Mouse (Mus musculus): ENCODE data around the gene Krt2. TPM values are rescaled to one million over a fixed set of nuclear protein-coding genes. Genes with fewer than 3 reads are reported as not detected.

Krt2 gene
- polyA plus RNA-seq (2012; rRNA removed) (not detected in 2 replicates), polyA plus RNA-seq (2014; fragmentation: Nextera tagmentation; extraction: Ambion mirVana) (not detected in 2 replicates)

GRCm38 (mm10) chr15:101817875-101818274, at the start of gene Krt2:
Krt2 (minus strand) TSS chr15:101818169.
- DNase-seq (ENCODE audit: low read depth in 3 of 3, low spot score in 3 of 3), result no peak
- Histone ChIP-seq H3K27me3 (ENCODE audit: control insufficient read depth, insufficient read depth, low read length) (no peaks in the 10 kb centered on the region), H3K4me1 (replicated peaks; ENCODE audit: control insufficient read depth in 2 of 2, insufficient read depth in 2 of 2, low read length in 1 of 2) (no peaks in the 10 kb centered on the region), H3K4me2 (ENCODE audit: low read depth) (no peak within 1 kb of the TSS), H3K9ac (replicated peaks) (no peak within 1 kb of the TSS), H3K9me3 (ENCODE audit: control insufficient read depth, low read length) (no peaks in the 10 kb centered on the region), H3K4me3 (ENCODE audit: insufficient read depth in 1 of 2, low read depth in 2 of 2, low read length in 2 of 2) (no peak within 1 kb of the TSS), H3K36me3 (replicated peaks; ENCODE audit: control insufficient read depth, insufficient read depth, low read depth) (no peaks in the 10 kb centered on the region), H3K27ac (no peak within 1 kb of the TSS)
- WGBS (ENCODE audit: insufficient replicate concordance), result 59% methylated on average over 16 of the region's 16 CpGs
- ATAC-seq (ENCODE audit: insufficient read depth), result no peak
- TF ChIP-seq EP300 (IDR thresholded peaks at IDR 0.05; ENCODE audit: low read depth) (no peak), CTCF (IDR thresholded peaks at IDR 0.05; ENCODE audit: low read depth) (no peak)

GRCm38 (mm10) chr15:101866754-101867153, 48.8 kb upstream of the Krt2 start:
- no peak for ATAC-seq (ENCODE audit: insufficient read depth)
- Histone ChIP-seq H3K4me2 (ENCODE audit: low read depth) (no peak overlapping the region), H3K9ac (replicated peaks) (no peak overlapping the region), H3K9me3 (ENCODE audit: control insufficient read depth, low read length) (no peaks in the 10 kb centered on the region), H3K27ac (no peak overlapping the region), H3K27me3 (ENCODE audit: control insufficient read depth, insufficient read depth, low read length) (no peaks in the 10 kb centered on the region), H3K4me3 (ENCODE audit: insufficient read depth in 1 of 2, low read depth in 2 of 2, low read length in 2 of 2) (no peak overlapping the region), H3K36me3 (replicated peaks; ENCODE audit: control insufficient read depth, insufficient read depth, low read depth) (no peaks in the 10 kb centered on the region), H3K4me1 (replicated peaks; ENCODE audit: control insufficient read depth in 2 of 2, insufficient read depth in 2 of 2, low read length in 1 of 2) (no peaks in the 10 kb centered on the region)
- TF ChIP-seq EP300 (IDR thresholded peaks at IDR 0.05; ENCODE audit: low read depth), result no peak
- TF ChIP-seq CTCF (IDR thresholded peaks at IDR 0.05; ENCODE audit: low read depth), result no peak
- WGBS (ENCODE audit: insufficient replicate concordance), result 45% methylated on average over 7 of the region's 7 CpGs
- no peak for DNase-seq (ENCODE audit: low read depth in 3 of 3, low spot score in 3 of 3)

- no peak overlapping the region for H3K4me2 ChIP-seq (ENCODE audit: low read depth)
- no peaks in the 10 kb centered on the region for H3K4me1 ChIP-seq (replicated peaks; ENCODE audit: control insufficient read depth in 2 of 2, insufficient read depth in 2 of 2, low read length in 1 of 2)
- no peak overlapping the region for H3K4me3 ChIP-seq (ENCODE audit: insufficient read depth in 1 of 2, low read depth in 2 of 2, low read length in 2 of 2)
Observed at GRCm38 (mm10) chr15:101860421-101861130, 42.6 kb upstream of the Krt2 start.

GRCm38 (mm10) chr15:101859735-101860170, 41.8 kb upstream of the Krt2 start:
- WGBS (ENCODE audit: insufficient replicate concordance), result under 1% methylated on average over 33 of the region's 33 CpGs
- H3K36me3 ChIP-seq (replicated peaks; ENCODE audit: control insufficient read depth, insufficient read depth, low read depth), result no peaks in the 10 kb centered on the region
- no peak overlapping the region for H3K4me3 ChIP-seq (ENCODE audit: insufficient read depth in 1 of 2, low read depth in 2 of 2, low read length in 2 of 2)
- ATAC-seq (ENCODE audit: insufficient read depth), result no peak
- no peak overlapping the region for H3K9ac ChIP-seq (replicated peaks)
- peaks cover 22% of the 10 kb centered on the region for H3K27me3 ChIP-seq (ENCODE audit: control insufficient read depth, insufficient read depth, low read length)
- no peaks in the 10 kb centered on the region for H3K9me3 ChIP-seq (ENCODE audit: control insufficient read depth, low read length)
- no peaks in the 10 kb centered on the region for H3K4me1 ChIP-seq (replicated peaks; ENCODE audit: control insufficient read depth in 2 of 2, insufficient read depth in 2 of 2, low read length in 1 of 2)
- peak overlapping the region; percentile 37 for H3K4me2 ChIP-seq (ENCODE audit: low read depth)
- TF ChIP-seq EP300 (IDR thresholded peaks at IDR 0.05; ENCODE audit: low read depth), result no peak
- TF ChIP-seq CTCF (IDR thresholded peaks at IDR 0.05; ENCODE audit: low read depth), result no peak
- H3K27ac ChIP-seq, result no peak overlapping the region
- DNase-seq (ENCODE audit: low read depth in 3 of 3, low spot score in 3 of 3), result no peak

More at GRCm38 (mm10) chr15:101860421-101861130, 42.6 kb upstream of the Krt2 start:
- Histone ChIP-seq H3K9me3 (ENCODE audit: control insufficient read depth, low read length) (no peaks in the 10 kb centered on the region), H3K36me3 (replicated peaks; ENCODE audit: control insufficient read depth, insufficient read depth, low read depth) (no peaks in the 10 kb centered on the region), H3K9ac (replicated peaks) (no peak overlapping the region), H3K27ac (no peak overlapping the region), H3K27me3 (ENCODE audit: control insufficient read depth, insufficient read depth, low read length) (peaks cover 22% of the 10 kb centered on the region)
- WGBS (ENCODE audit: insufficient replicate concordance), result 35% methylated on average over 13 of the region's 13 CpGs
- ATAC-seq (ENCODE audit: insufficient read depth) (no peak), DNase-seq (ENCODE audit: low read depth in 3 of 3, low spot score in 3 of 3) (no peak)
- TF ChIP-seq EP300 (IDR thresholded peaks at IDR 0.05; ENCODE audit: low read depth) (no peak), CTCF (IDR thresholded peaks at IDR 0.05; ENCODE audit: low read depth) (peak; percentile 38; the same call in 1 of the 2 replicates)

GRCm38 (mm10) chr15:101858673-101859425, 40.9 kb upstream of the Krt2 start:
- Histone ChIP-seq H3K9ac (replicated peaks) (no peak overlapping the region), H3K27ac (no peak overlapping the region), H3K4me1 (replicated peaks; ENCODE audit: control insufficient read depth in 2 of 2, insufficient read depth in 2 of 2, low read length in 1 of 2) (no peaks in the 10 kb centered on the region), H3K9me3 (ENCODE audit: control insufficient read depth, low read length) (no peaks in the 10 kb centered on the region), H3K4me3 (ENCODE audit: insufficient read depth in 1 of 2, low read depth in 2 of 2, low read length in 2 of 2) (no peak overlapping the region), H3K4me2 (ENCODE audit: low read depth) (no peak overlapping the region), H3K36me3 (replicated peaks; ENCODE audit: control insufficient read depth, insufficient read depth, low read depth) (no peaks in the 10 kb centered on the region), H3K27me3 (ENCODE audit: control insufficient read depth, insufficient read depth, low read length) (peaks cover 22% of the 10 kb centered on the region)
- ATAC-seq (ENCODE audit: insufficient read depth) (no peak), DNase-seq (ENCODE audit: low read depth in 3 of 3, low spot score in 3 of 3) (no peak)
- 10% methylated on average over 11 of the region's 11 CpGs for WGBS (ENCODE audit: insufficient replicate concordance)
- no peak for TF ChIP-seq EP300 (IDR thresholded peaks at IDR 0.05; ENCODE audit: low read depth)
- TF ChIP-seq CTCF (IDR thresholded peaks at IDR 0.05; ENCODE audit: low read depth), result no peak

Data from liver, embryonic 14.5 days (tissue).